Mouse (Mus musculus) embryonic facial prominence, embryonic 14.5 days (tissue): ENCODE results near the gene Shisa8. TPM values are rescaled to one million over a fixed set of nuclear protein-coding genes. Genes with fewer than 3 reads are reported as not detected.

ENCODE experiments used
- ATAC-seq: fragments of 200-750 bp; cut with Nextera tagmentation; 2 replicates; pipeline ENCODE4 v1.8.0; 2017; ENCODE audit warnings: low read depth, moderate number of reproducible peaks, moderate TSS enrichment
- DNase-seq: peaks from one replicate; pipeline ENCODE4 v3.0.0-alpha.2; 2015; ENCODE audit warnings: low spot score
- H3K27ac ChIP-seq: fragments of 300-500 bp; sonication (generic); replicated peaks from 2 replicates; pipeline ENCODE4 v1.5.1; 2014; ENCODE audit warnings: low read depth, mild to moderate bottlenecking, low read length, moderate library complexity
- H3K27me3 ChIP-seq: fragments of 300-500 bp; sonication (generic); replicated peaks from 2 replicates; pipeline ENCODE4 v1.6.1; 2014; ENCODE audit warnings: low read length; ENCODE audit not compliant: control insufficient read depth, insufficient read depth
- H3K36me3 ChIP-seq: fragments of 300-500 bp; sonication (generic); 2 replicates; pipeline ENCODE4 v1.6.1; 2014; ENCODE audit warnings: low read length, mixed read lengths; ENCODE audit not compliant: control insufficient read depth, insufficient read depth
- H3K4me1 ChIP-seq: fragments of 300-500 bp; sonication (generic); 2 replicates; pipeline ENCODE4 v1.6.1; 2014; ENCODE audit warnings: antibody characterized with exemption, low read length; ENCODE audit not compliant: control insufficient read depth, insufficient read depth
- H3K4me2 ChIP-seq: fragments of 300-500 bp; sonication (generic); 2 replicates; pipeline ENCODE4 v1.6.1; 2014; ENCODE audit warnings: low read depth, mild to moderate bottlenecking, low read length, moderate library complexity, mixed read lengths
- H3K4me3 ChIP-seq: fragments of 300-500 bp; sonication (generic); 2 replicates; pipeline ENCODE4 v1.5.1; 2014; ENCODE audit warnings: low read depth, mild to moderate bottlenecking, low read length
- H3K9ac ChIP-seq: fragments of 300-500 bp; sonication (generic); 2 replicates; pipeline ENCODE4 v1.6.1; 2014; ENCODE audit warnings: low read depth, mild to moderate bottlenecking, low read length, moderate library complexity, mixed read lengths
- H3K9me3 ChIP-seq: fragments of 300-500 bp; sonication (generic); 2 replicates; pipeline ENCODE4 v1.6.1; 2016; ENCODE audit warnings: low read length; ENCODE audit not compliant: control insufficient read depth
- WGBS: fragments of 180-500 bp; shearing (Covaris S2); extraction: QIAGEN DNeasy Blood & Tissue Kit; methylation state at CpG from one replicate; pipeline ENCODE4 v1.1.7; 2014; 5-methylcytosine and 5-hydroxymethylcytosine counted together
- polyA plus RNA-seq: library from polyadenylated mRNA; unstranded; fragments of >200 nt; fragmentation: Nextera tagmentation; extraction: Ambion mirVana; gene quantifications from 2 replicates; pipeline ENCODE4 v1.2.1, GENCODE M21; 2014

Shisa8 gene
- polyA plus RNA-seq, 1 experiment from 2014 or later: 1.4 TPM

DNA sequence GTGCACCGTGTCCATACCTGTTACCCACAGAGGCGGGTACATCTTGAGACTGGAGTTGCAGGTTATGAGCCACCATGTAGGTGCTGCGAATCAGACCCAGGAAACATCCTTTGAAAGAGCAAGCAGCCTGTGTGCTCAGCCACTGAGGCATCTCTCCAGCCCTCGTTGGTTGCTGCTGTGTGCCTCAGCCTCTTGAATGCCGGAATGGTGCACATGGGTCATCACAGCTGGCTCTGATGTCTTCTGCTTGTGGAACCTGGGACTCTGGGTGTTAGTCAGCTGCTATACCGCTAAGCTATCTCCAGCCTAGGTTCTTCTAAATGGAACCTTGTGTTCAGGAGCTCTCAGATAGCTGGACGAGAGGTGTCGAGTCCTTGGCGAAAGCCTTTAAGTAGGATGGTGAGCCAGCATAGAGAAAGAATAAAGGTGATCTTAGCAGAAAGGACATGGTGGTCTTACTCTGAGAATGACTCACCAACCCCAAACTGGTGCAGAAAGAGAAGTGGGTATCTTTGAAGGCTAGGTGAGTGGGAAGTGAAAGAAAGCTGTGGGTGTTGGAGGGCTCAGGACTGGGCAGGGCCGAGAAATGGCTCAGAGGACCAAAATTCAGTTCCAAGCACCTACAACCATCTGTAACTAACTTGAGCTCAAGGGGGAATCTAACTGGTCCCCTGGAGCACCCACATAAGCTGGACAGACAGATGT lies 49.1 kb downstream of the Shisa8 start:
- ATAC-seq (no peak), DNase-seq (no peak)
- no peaks in the 10 kb centered on the region for H3K9me3 ChIP-seq
- no peak overlapping the region for H3K4me2 ChIP-seq
- 81% methylated on average over 10 of the region's 10 CpGs for WGBS
- no peaks in the 10 kb centered on the region for H3K36me3 ChIP-seq
- H3K27me3 ChIP-seq: no peaks in the 10 kb centered on the region
- H3K4me1 ChIP-seq: peaks cover 50% of the 10 kb centered on the region
- H3K27ac ChIP-seq: no peak overlapping the region
- no peak overlapping the region for H3K4me3 ChIP-seq
- H3K9ac ChIP-seq: no peak overlapping the region

DNA sequence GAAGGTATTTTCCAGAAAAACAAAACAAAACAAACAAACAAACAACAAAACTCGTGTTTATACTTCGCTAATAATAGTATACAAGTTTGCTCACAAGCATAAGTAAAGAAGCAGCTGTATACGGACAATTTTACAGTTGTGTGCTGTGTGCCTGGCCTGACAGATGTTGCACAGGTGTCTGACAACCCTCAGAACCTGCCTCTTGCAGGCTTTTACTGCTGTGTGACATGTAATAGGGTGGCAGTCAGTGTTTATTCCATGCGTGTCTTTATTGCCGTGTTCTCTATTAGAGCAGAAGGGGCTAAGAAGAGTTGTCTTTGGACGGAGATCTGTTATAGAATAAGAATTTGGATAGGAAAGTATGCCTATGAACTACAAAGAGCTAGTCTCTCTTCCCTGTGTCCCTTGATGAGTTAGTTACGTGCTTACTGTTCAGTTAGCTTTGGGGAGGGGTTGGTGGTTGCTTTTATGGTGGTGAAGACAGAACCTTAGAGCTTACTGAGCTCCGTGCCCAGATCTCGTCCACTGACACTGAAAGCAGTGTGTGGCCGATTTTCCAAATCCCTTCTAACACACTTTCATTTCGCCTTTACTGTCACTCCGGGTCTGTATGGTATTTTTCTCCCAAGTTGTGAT lies 50.5 kb downstream of the Shisa8 start:
- Histone ChIP-seq H3K4me3 (no peak overlapping the region), H3K36me3 (no peaks in the 10 kb centered on the region), H3K27ac (no peak overlapping the region; the same call in 1 of the 2 replicates), H3K4me2 (no peak overlapping the region), H3K4me1 (peaks cover 53% of the 10 kb centered on the region), H3K27me3 (no peaks in the 10 kb centered on the region), H3K9ac (no peak overlapping the region), H3K9me3 (no peaks in the 10 kb centered on the region)
- ATAC-seq (no peak), DNase-seq (no peak)
- WGBS: 79% methylated on average over 12 of the region's 12 CpGs

DNA sequence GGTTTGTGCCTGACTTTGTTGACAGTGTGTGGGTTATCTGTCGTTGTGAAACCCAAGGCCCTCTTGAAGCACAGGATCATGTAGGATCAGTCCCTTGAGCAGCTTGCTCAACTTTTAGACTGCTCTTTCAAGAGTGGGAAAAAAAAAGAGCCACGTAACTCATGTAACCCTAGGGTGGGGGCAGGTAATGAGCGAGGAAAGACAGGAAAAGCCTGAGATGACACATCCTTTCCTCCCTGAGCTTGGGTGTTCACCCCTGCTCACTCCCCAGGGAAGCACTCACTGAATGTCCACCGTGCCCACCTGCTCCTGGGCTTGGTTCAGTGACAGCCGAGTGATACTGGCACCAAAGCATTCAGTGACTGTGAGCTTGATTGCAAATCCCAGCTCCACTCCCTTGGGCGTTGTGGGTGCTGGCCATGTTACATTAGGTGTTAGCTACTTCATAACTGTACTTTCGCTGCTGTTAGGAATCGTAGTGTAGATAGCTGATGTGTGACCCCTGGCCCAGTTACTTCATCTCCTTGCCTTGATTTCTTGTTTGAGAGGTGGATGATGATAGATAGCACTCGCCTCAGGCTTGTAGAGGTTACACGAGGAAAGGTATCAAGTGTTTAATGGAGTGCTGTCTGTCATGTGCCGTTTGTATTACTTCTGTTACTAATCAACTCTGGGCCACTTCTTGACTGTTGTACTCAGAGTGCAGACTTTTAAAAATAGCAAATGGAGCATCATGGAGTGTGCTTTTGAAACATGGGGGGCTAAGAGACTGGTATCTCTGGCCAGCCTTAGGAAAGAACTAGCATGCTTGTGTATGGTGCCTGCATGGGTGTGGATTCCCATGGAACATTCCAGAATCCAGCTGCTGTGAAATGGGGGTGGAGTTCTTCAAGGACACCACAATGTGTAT lies 51.6 kb downstream of the Shisa8 start:
- Histone ChIP-seq H3K9ac (0 out of 2 replicates have a peak overlapping the region, but pooled peaks have one; percentile 34), H3K4me1 (peaks cover 42% of the 10 kb centered on the region), H3K36me3 (no peaks in the 10 kb centered on the region), H3K27ac (peak overlapping the region; percentile 8; the same call in 1 of the 2 replicates), H3K4me3 (no peak overlapping the region), H3K9me3 (no peaks in the 10 kb centered on the region), H3K4me2 (no peak overlapping the region), H3K27me3 (no peaks in the 10 kb centered on the region)
- 60% methylated on average over 11 of the region's 11 CpGs for WGBS
- ATAC-seq (no peak), DNase-seq (no peak)

DNA sequence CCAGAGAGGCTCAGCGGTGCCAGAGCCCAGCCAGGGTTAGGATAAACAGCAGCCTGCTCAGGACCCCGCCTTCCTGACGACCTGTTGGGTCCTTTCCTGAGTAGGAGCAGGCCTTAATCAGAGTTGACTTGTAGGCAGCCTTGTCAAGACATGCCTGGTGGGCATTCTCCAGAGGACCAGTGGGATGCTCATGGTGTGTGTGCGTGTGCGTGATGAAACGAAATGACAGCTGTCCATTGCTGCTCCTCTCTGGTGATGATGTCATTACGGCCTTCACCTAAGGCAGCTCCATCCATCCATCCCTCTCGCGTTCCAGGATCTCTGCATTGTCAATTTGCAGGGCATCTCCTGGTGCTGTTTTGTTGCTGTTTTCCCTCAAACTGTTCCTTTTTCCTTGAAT lies 53.1 kb downstream of the Shisa8 start:
- Histone ChIP-seq H3K4me3 (no peak overlapping the region), H3K9me3 (no peaks in the 10 kb centered on the region), H3K9ac (no peak overlapping the region), H3K4me2 (no peak overlapping the region), H3K36me3 (no peaks in the 10 kb centered on the region), H3K4me1 (peaks cover 40% of the 10 kb centered on the region), H3K27ac (peak overlapping the region; percentile 66), H3K27me3 (no peaks in the 10 kb centered on the region)
- WGBS: 78% methylated on average over 9 of the region's 9 CpGs
- ATAC-seq: no peak
- no peak for DNase-seq

DNA sequence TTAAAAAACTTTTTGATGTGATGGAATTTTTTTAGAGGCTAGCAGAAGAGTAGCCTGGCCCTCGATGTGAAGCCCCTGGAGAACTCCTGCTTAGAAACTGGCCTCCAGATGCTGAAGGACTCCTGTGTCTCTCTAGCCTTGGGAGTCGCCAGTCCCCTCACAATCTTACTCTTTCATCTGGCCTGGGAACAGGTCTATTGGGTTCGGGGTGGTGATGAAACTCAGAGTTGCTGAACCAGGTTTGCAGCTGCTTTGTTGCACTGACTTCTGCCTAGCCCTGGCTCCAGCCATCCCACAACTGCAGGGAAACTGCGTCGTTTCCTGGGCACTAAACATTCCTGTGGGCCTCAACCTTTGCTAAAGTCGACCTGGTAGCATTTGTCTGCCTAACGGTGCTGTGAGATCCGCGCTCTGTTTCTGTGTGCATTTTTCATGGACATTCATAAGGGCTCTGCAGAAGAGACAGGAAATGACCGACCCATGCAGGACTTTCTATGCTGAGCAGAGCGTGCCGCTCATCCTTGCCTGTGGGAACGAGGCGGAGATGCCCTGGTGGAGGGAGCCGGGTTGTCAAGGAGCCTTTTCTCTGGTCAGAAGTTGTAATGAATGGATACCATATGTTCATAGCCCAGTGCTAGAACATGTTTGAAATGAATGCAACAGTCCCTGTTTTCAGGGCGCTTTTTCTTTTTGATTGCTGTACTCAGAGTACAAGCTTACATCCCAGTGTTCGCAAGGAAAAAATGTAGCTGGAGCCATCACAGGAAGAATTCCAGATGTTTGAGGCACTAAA lies 54.2 kb downstream of the Shisa8 start:
- Histone ChIP-seq H3K4me2 (peak overlapping the region; percentile 13), H3K4me1 (peaks cover 40% of the 10 kb centered on the region), H3K27ac (peak overlapping the region; percentile 66), H3K27me3 (no peaks in the 10 kb centered on the region), H3K36me3 (no peaks in the 10 kb centered on the region), H3K9ac (0 out of 2 replicates have a peak overlapping the region, but pooled peaks have one; percentile 36), H3K9me3 (no peaks in the 10 kb centered on the region), H3K4me3 (no peak overlapping the region)
- WGBS: 32% methylated on average over 17 of the region's 17 CpGs
- DNase-seq: no peak
- no peak for ATAC-seq

GRCm38 (mm10) chr15:82156902-82157301 lies 55.7 kb downstream of the Shisa8 start:
- Histone ChIP-seq H3K36me3 (no peaks in the 10 kb centered on the region), H3K9ac (no peak overlapping the region), H3K27ac (peak overlapping the region; percentile 44; the same call in 1 of the 2 replicates), H3K4me3 (no peak overlapping the region), H3K27me3 (no peaks in the 10 kb centered on the region), H3K4me1 (peaks cover 48% of the 10 kb centered on the region), H3K4me2 (no peak overlapping the region), H3K9me3 (no peaks in the 10 kb centered on the region)
- DNase-seq (no peak), ATAC-seq (no peak)
- 81% methylated on average over 10 of the region's 10 CpGs for WGBS

DNA sequence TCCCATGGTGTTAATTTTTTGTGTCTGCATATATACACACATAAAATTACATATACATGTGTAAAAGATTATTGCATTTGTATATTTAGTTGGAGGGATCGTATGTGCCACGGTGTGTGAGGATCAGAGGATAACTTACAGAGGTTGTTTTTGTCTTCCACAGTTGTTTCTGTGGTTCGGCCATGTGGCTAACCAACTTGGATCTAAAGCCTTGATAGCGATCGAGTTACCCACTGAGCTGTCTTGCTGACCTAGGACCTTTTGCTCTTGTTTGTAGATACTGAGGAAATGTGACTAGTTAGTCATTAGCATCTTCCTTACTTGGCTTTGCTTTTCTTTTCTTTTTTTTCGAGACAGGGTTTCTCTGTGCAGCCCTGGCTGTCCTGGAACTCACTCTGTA lies 56.3 kb downstream of the Shisa8 start:
- Histone ChIP-seq H3K4me1 (peaks cover 45% of the 10 kb centered on the region), H3K9me3 (no peaks in the 10 kb centered on the region), H3K4me2 (no peak overlapping the region), H3K4me3 (no peak overlapping the region), H3K27ac (no peak overlapping the region), H3K9ac (no peak overlapping the region), H3K27me3 (no peaks in the 10 kb centered on the region), H3K36me3 (no peaks in the 10 kb centered on the region)
- ATAC-seq: no peak
- DNase-seq: no peak
- WGBS: 83% methylated on average over 6 of the region's 6 CpGs
